Mouse (Mus musculus): ENCODE results near the gene Six1. TPM values are rescaled to one million over a fixed set of nuclear protein-coding genes. Genes with fewer than 3 reads are reported as not detected.

The Six1 gene
- polyA plus RNA-seq, 1 experiment from 2014 or later = 45.4 TPM

DNA sequence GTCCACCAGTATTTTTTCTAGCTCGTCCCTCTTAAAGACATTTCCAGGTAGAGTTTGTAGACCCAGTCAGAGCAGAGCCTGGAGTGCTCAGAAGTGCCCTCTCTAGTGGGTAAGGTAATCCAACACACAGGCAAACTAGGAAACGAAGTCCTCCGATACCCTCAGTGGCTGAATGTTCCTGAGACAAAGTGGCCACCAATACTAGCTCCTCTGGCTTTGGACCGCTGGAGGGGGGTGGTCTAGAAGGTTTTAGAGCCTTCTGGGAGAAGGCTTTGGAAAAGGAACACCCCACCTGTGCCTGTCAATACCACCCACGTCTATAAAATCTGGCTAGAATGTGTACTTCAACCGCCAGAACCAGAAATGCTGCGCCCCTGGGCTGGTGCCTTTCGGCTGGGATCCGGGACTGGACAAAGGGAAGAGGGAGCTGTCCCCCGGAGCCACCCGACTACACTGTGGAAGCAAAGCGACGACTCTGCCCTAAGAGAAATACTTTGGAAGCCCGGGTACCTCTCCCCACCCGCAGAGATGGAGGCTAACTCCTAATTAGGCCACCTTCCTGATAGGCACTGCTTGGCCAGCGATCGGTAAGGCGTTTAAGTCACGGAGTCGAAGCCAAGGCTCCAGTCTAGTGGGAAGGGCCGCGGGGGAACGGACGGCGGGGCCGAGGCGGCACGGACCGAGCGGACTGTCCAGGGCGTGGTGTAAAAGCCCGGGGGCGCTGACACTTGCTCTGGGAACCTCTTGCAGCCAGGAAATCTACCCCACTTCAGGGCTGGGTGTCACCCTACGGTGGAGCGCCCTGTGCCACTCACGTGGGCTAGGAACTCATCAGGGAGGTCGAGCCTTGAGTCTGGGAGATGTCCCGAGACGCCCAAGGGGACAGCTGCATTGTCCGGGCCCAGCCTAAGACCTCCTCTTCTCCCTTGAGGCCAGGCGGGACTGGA is 14.4 kb downstream of the Six1 start:
- Histone ChIP-seq H3K4me1 (peaks cover 82% of the 10 kb centered on the region), H3K27me3 (replicated peaks; ENCODE audit: low read depth, poor library complexity, severe bottlenecking) (peaks cover 99% of the 10 kb centered on the region), H3K4me3 (peak overlapping the region; percentile 82), H3K27ac (replicated peaks) (peak overlapping the region; percentile 95), H3K36me3 (replicated peaks) (peaks cover 32% of the 10 kb centered on the region), H3K9me3 (no peaks in the 10 kb centered on the region)
- WGBS = 2% methylated on average over 41 of the region's 41 CpGs
- DNase-seq (ENCODE audit: low spot score) = peak; percentile 64

GRCm38 (mm10) chr12:73038441-73038991 is 15.2 kb downstream of the Six1 start:
- DNase-seq (ENCODE audit: low spot score) = peak; percentile 31
- peaks cover 99% of the 10 kb centered on the region for H3K27me3 ChIP-seq (replicated peaks; ENCODE audit: low read depth, poor library complexity, severe bottlenecking)
- no peaks in the 10 kb centered on the region for H3K9me3 ChIP-seq
- peak overlapping the region; percentile 95 for H3K27ac ChIP-seq (replicated peaks)
- peaks cover 77% of the 10 kb centered on the region for H3K4me1 ChIP-seq
- peak overlapping the region; percentile 82 for H3K4me3 ChIP-seq
- WGBS = 3% methylated on average over 12 of the region's 12 CpGs
- H3K36me3 ChIP-seq (replicated peaks) = peaks cover 24% of the 10 kb centered on the region

DNA sequence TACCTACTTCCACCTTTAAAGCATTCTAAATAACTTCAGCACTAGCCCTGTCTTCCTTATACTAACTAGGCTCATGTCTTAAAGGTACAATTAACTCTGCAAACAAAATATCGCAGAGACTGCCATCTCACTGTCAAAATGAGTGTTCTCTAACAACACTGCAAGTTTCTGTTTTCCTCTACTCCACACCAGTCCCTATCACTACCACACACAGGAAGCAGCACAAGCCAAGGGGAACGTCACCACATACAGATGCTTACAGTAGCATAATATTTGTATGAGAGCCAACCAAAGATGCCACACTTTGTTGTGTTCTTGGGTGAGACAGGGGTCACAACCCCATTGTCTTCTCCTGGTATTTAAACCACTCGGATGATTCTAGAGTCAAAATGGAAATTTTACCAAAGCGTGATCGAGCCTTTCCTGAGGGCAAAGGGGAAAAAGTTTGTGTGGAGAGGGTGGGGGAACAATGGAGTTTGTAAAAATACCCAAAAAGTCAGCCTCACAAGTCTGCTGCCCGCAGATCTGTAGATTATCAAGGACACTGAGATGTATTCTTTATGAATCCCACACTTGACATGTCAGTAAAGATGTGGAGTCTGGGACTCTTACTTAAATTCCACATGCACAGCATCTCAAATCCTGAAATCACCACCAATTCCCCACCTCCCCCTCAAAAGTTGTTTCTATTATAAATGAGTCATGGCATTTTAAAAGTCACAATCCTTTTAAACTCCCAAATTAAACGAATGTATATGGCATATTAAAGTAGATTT is 16.1 kb downstream of the Six1 start:
- Histone ChIP-seq H3K27me3 (replicated peaks; ENCODE audit: low read depth, poor library complexity, severe bottlenecking) (peaks cover 99% of the 10 kb centered on the region), H3K36me3 (replicated peaks) (peaks cover 18% of the 10 kb centered on the region), H3K9me3 (no peaks in the 10 kb centered on the region), H3K4me3 (peak overlapping the region; percentile 82; the same call in 1 of the 2 replicates), H3K27ac (replicated peaks) (peak overlapping the region; percentile 25; the same call in 1 of the 2 replicates), H3K4me1 (peaks cover 73% of the 10 kb centered on the region)
- 8% methylated on average over 7 of the region's 7 CpGs for WGBS
- no peak for DNase-seq (ENCODE audit: low spot score)

GRCm38 (mm10) chr12:73034901-73035895 is 18.5 kb downstream of the Six1 start:
- 1% methylated on average over 43 of the region's 43 CpGs for WGBS
- peak; percentile 82 for DNase-seq (ENCODE audit: low spot score)
- H3K4me1 ChIP-seq = peaks cover 60% of the 10 kb centered on the region

DNA sequence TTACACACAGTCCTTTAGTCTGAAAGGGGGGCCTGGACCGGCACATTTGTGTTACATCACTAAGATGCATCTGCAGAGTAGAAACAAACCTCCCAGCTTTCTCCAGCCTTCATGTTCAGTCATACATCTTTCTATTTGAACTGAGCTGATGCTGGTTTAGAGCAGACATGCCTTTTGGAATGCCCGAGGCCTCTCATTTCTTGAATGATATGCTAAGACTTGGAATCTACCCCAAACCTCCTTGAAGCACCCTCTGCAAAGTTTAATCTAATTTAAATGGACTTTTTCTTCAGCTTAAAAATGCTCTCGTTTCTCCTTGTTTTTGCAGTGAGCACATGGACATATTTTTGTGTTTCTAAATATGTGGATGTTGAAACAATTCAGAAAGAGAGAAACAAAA is 21.0 kb downstream of the Six1 start:
- Histone ChIP-seq H3K4me1 (peaks cover 34% of the 10 kb centered on the region), H3K9me3 (no peaks in the 10 kb centered on the region), H3K36me3 (replicated peaks) (no peaks in the 10 kb centered on the region), H3K27ac (replicated peaks) (no peak overlapping the region), H3K27me3 (replicated peaks; ENCODE audit: low read depth, poor library complexity, severe bottlenecking) (peaks cover 53% of the 10 kb centered on the region), H3K4me3 (no peak overlapping the region)
- WGBS = 80% methylated on average over 3 of the region's 3 CpGs
- no peak for DNase-seq (ENCODE audit: low spot score)

More at GRCm38 (mm10) chr12:73034901-73035895, 18.5 kb downstream of the Six1 start:
- peaks cover 12% of the 10 kb centered on the region for H3K36me3 ChIP-seq (replicated peaks)
- peaks cover 78% of the 10 kb centered on the region for H3K27me3 ChIP-seq (replicated peaks; ENCODE audit: low read depth, poor library complexity, severe bottlenecking)
- peak overlapping the region; percentile 50 for H3K4me3 ChIP-seq
- H3K27ac ChIP-seq (replicated peaks) = peak overlapping the region; percentile 91
- no peaks in the 10 kb centered on the region for H3K9me3 ChIP-seq

GRCm38 (mm10) chr12:73031315-73031714 is 22.4 kb downstream of the Six1 start:
- Histone ChIP-seq H3K36me3 (replicated peaks) (no peaks in the 10 kb centered on the region), H3K27ac (replicated peaks) (no peak overlapping the region), H3K9me3 (no peaks in the 10 kb centered on the region), H3K27me3 (replicated peaks; ENCODE audit: low read depth, poor library complexity, severe bottlenecking) (peaks cover 41% of the 10 kb centered on the region), H3K4me3 (no peak overlapping the region), H3K4me1 (peaks cover 26% of the 10 kb centered on the region)
- no peak for DNase-seq (ENCODE audit: low spot score)
- 56% methylated on average over 4 of the region's 4 CpGs for WGBS

- Histone ChIP-seq H3K4me1 (no peaks in the 10 kb centered on the region), H3K36me3 (replicated peaks) (no peaks in the 10 kb centered on the region), H3K27me3 (replicated peaks; ENCODE audit: low read depth, poor library complexity, severe bottlenecking) (no peaks in the 10 kb centered on the region), H3K4me3 (no peak overlapping the region), H3K9me3 (no peaks in the 10 kb centered on the region), H3K27ac (replicated peaks) (no peak overlapping the region)
- DNase-seq (ENCODE audit: low spot score) = no peak
- WGBS = 72% methylated on average over 8 of the region's 8 CpGs
Measured at GRCm38 (mm10) chr12:73025490-73025889, 28.2 kb downstream of the Six1 start.

GRCm38 (mm10) chr12:73020941-73021340 is 32.7 kb downstream of the Six1 start:
- H3K27me3 ChIP-seq (replicated peaks; ENCODE audit: low read depth, poor library complexity, severe bottlenecking) = 0 out of 2 replicates have a peak, but pooled peaks cover 2% of the 10 kb centered on the region
- DNase-seq (ENCODE audit: low spot score) = peak; percentile 71
- no peaks in the 10 kb centered on the region for H3K4me1 ChIP-seq
- H3K4me3 ChIP-seq = no peak overlapping the region
- no peaks in the 10 kb centered on the region for H3K9me3 ChIP-seq
- H3K36me3 ChIP-seq (replicated peaks) = no peaks in the 10 kb centered on the region
- no peak overlapping the region for H3K27ac ChIP-seq (replicated peaks)
- WGBS = 7% methylated on average over 4 of the region's 4 CpGs

GRCm38 (mm10) chr12:73020422-73020821 is 33.3 kb downstream of the Six1 start:
- Histone ChIP-seq H3K27me3 (replicated peaks; ENCODE audit: low read depth, poor library complexity, severe bottlenecking) (0 out of 2 replicates have a peak, but pooled peaks cover 2% of the 10 kb centered on the region), H3K27ac (replicated peaks) (no peak overlapping the region), H3K4me1 (no peaks in the 10 kb centered on the region), H3K9me3 (no peaks in the 10 kb centered on the region), H3K36me3 (replicated peaks) (no peaks in the 10 kb centered on the region), H3K4me3 (no peak overlapping the region)
- no peak for DNase-seq (ENCODE audit: low spot score)
- WGBS = 52% methylated on average over 3 of the region's 3 CpGs

GRCm38 (mm10) chr12:73018838-73019237 is 34.8 kb downstream of the Six1 start:
- WGBS = 85% methylated on average over 4 of the region's 4 CpGs
- Histone ChIP-seq H3K9me3 (no peaks in the 10 kb centered on the region), H3K4me3 (no peak overlapping the region), H3K4me1 (no peaks in the 10 kb centered on the region), H3K27me3 (replicated peaks; ENCODE audit: low read depth, poor library complexity, severe bottlenecking) (0 out of 2 replicates have a peak, but pooled peaks cover 2% of the 10 kb centered on the region), H3K36me3 (replicated peaks) (no peaks in the 10 kb centered on the region), H3K27ac (replicated peaks) (no peak overlapping the region)
- no peak for DNase-seq (ENCODE audit: low spot score)

DNA sequence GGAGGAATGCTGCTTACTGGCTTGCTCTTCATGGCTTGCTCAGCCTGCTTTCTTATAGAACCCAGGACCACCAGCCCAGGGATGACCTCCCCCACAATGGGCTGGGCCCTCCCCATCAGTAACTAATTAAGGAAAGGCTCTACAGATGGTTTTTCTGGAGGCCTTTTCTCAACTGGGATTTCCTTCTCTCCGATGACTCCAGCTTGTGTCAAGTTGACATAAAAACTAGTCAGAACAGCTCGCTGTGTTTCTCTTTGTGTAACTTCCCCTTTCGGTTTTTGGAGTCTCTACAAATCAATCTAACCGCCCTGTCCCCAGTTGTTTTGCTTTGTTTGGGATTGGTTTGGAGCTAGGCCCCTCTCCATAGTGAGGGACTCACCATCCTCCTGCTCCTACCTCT is 37.5 kb downstream of the Six1 start:
- 87% methylated on average over 4 of the region's 4 CpGs for WGBS

More for the DNA sequence above, 37.5 kb downstream of the Six1 start:
- 0 out of 2 replicates have a peak, but pooled peaks cover 2% of the 10 kb centered on the region for H3K27me3 ChIP-seq (replicated peaks; ENCODE audit: low read depth, poor library complexity, severe bottlenecking)
- H3K9me3 ChIP-seq = no peaks in the 10 kb centered on the region
- H3K4me1 ChIP-seq = peaks cover 11% of the 10 kb centered on the region
- no peak overlapping the region for H3K27ac ChIP-seq (replicated peaks)
- DNase-seq (ENCODE audit: low spot score) = no peak
- no peaks in the 10 kb centered on the region for H3K36me3 ChIP-seq (replicated peaks)
- no peak overlapping the region for H3K4me3 ChIP-seq
